Mouse (Mus musculus) cerebellum, adult 2 months (tissue): ENCODE measurements around the gene Pcgf2. TPM values are rescaled to one million over a fixed set of nuclear protein-coding genes. Genes with fewer than 3 reads are reported as not detected.

Experiments
- DNase-seq, 2 experiments: peaks; one replicate each; pipeline ENCODE4 v3.0.0; 2021
- H3K27ac ChIP-seq: fragments of 200-500 bp; 2 replicates; pipeline ENCODE4 v1.5.1; 2012; ENCODE audit warnings: low read length, control low read depth, inconsistent platforms; ENCODE audit not compliant: insufficient read depth
- H3K27me3 ChIP-seq: fragments of 200-500 bp; 2 replicates; pipeline ENCODE4 v1.6.1; 2012; ENCODE audit warnings: inconsistent platforms, mild to moderate bottlenecking, low read length, moderate library complexity; ENCODE audit not compliant: control insufficient read depth, insufficient read depth
- H3K4me1 ChIP-seq: fragments of 200-500 bp; 2 replicates; pipeline ENCODE4 v1.6.1; 2011; ENCODE audit warnings: low read length; ENCODE audit not compliant: control insufficient read depth, insufficient read depth
- H3K4me3 ChIP-seq: fragments of 200-500 bp; replicated peaks from 2 replicates; pipeline ENCODE3; 2011; ENCODE audit warnings: mild to moderate bottlenecking, low read depth, low read length, control low read depth; ENCODE audit not compliant: insufficient read depth
- CTCF ChIP-seq: fragments of 200-500 bp; IDR thresholded peaks from 2 replicates; pipeline ENCODE4 v1.5.1; 2011; ENCODE audit warnings: low read depth, mild to moderate bottlenecking, control low read depth, low read length, moderate library complexity, borderline replicate concordance; ENCODE audit not compliant: insufficient read depth
- POLR2A ChIP-seq: fragments of 200-500 bp; IDR thresholded peaks from 2 replicates; pipeline ENCODE4 v1.6.1; 2011; ENCODE audit warnings: low read length, control low read depth, borderline replicate concordance; ENCODE audit not compliant: insufficient read depth
- whole genome bisulfite sequencing: fragments of 180-500 bp; shearing (Covaris S2); methylation state at CpG from one replicate; pipeline ENCODE4 v1.1.7; 2018; 5-methylcytosine and 5-hydroxymethylcytosine counted together
- polyA plus RNA-seq: library from polyadenylated mRNA; depleted of rRNA; stranded (reverse); fragments of >200 nt; gene quantifications from 2 replicates; pipeline ENCODE4 v1.2.3, GENCODE M21; 2012

The Pcgf2 gene
- polyA plus RNA-seq, 1 experiment, result 54.3 TPM

GRCm38 (mm10) chr11:97697199-97697890 lies 3.0 kb downstream of the Pcgf2 start:
- no peak for TF ChIP-seq POLR2A
- TF ChIP-seq CTCF, result no peak
- H3K27ac ChIP-seq, result no peak overlapping the region
- no peak overlapping the region for H3K4me3 ChIP-seq
- DNase-seq, result no peak
- H3K4me1 ChIP-seq, result peaks cover 13% of the 10 kb centered on the region
- 61% methylated on average over 11 of the region's 11 CpGs for WGBS
- H3K27me3 ChIP-seq, result no peaks in the 10 kb centered on the region

GRCm38 (mm10) chr11:97696669-97697068 lies 3.6 kb downstream of the Pcgf2 start:
- TF ChIP-seq POLR2A, result no peak
- TF ChIP-seq CTCF, result no peak
- no peak for DNase-seq
- Histone ChIP-seq H3K27ac (no peak overlapping the region), H3K27me3 (no peaks in the 10 kb centered on the region), H3K4me3 (no peak overlapping the region), H3K4me1 (peaks cover 13% of the 10 kb centered on the region)
- WGBS, result 83% methylated on average over 8 of the region's 8 CpGs

- H3K4me1 ChIP-seq, result peaks cover 13% of the 10 kb centered on the region
- 40% methylated on average over 9 of the region's 9 CpGs for WGBS
- no peak overlapping the region for H3K27ac ChIP-seq
- H3K27me3 ChIP-seq, result no peaks in the 10 kb centered on the region
- H3K4me3 ChIP-seq, result no peak overlapping the region
- TF ChIP-seq CTCF (no peak), POLR2A (no peak)
- DNase-seq, result no peak
Measured at GRCm38 (mm10) chr11:97695712-97696401, 4.4 kb downstream of the Pcgf2 start.

- DNase-seq, result peak in 1 of 2 experiments; percentile 42
- WGBS, result 29% methylated on average over 17 of the region's 17 CpGs
- no peak for TF ChIP-seq POLR2A
- TF ChIP-seq CTCF, result no peak
- Histone ChIP-seq H3K4me1 (peaks cover 13% of the 10 kb centered on the region), H3K27ac (no peak overlapping the region), H3K27me3 (no peaks in the 10 kb centered on the region), H3K4me3 (no peak overlapping the region)
Measured at GRCm38 (mm10) chr11:97694921-97695711, 5.2 kb downstream of the Pcgf2 start.

- Histone ChIP-seq H3K27ac (no peak overlapping the region), H3K27me3 (no peaks in the 10 kb centered on the region)
- 24% methylated on average over 4 of the region's 4 CpGs for WGBS
Measured at GRCm38 (mm10) chr11:97694435-97694834, 5.9 kb downstream of the Pcgf2 start.

GRCm38 (mm10) chr11:97689861-97690260 lies 10.4 kb downstream of the Pcgf2 start:
- H3K4me1 ChIP-seq, result peaks cover 15% of the 10 kb centered on the region
- TF ChIP-seq POLR2A (no peak), CTCF (peak; percentile 92)
- 20% methylated on average over 10 of the region's 10 CpGs for WGBS
- H3K27ac ChIP-seq, result no peak overlapping the region
- peak in 1 of 2 experiments; percentile 67 for DNase-seq
- no peak overlapping the region for H3K4me3 ChIP-seq
- no peaks in the 10 kb centered on the region for H3K27me3 ChIP-seq

More at GRCm38 (mm10) chr11:97694435-97694834, 5.9 kb downstream of the Pcgf2 start:
- no peak for DNase-seq
- Histone ChIP-seq H3K4me1 (peaks cover 13% of the 10 kb centered on the region), H3K4me3 (no peak overlapping the region)
- no peak for TF ChIP-seq CTCF
- TF ChIP-seq POLR2A, result no peak

- DNase-seq, result no peak
- Histone ChIP-seq H3K4me3 (no peak overlapping the region), H3K4me1 (peaks cover 16% of the 10 kb centered on the region), H3K27me3 (no peaks in the 10 kb centered on the region), H3K27ac (no peak overlapping the region)
- WGBS, result 80% methylated on average over 3 of the region's 3 CpGs
- TF ChIP-seq POLR2A (no peak), CTCF (no peak)
Measured at GRCm38 (mm10) chr11:97687061-97687460, 13.2 kb downstream of the Pcgf2 start.
